Mouse (Mus musculus): ENCODE data around the gene Cdk8.

- no peak for TF ChIP-seq CTCF (IDR thresholded peaks at IDR 0.05; ENCODE audit: extremely low read depth, insufficient read depth, insufficient read length, insufficient replicate concordance)
- no peak for TF ChIP-seq POLR2A (IDR thresholded peaks at IDR 0.05; ENCODE audit: low read depth, low read length)
Observed at GRCm38 (mm10) chr5:146316316-146316715, 85.3 kb downstream of the Cdk8 start.

Measured in spleen, adult 2 months (tissue).